Mouse (Mus musculus) MEL (cell line): ENCODE data around the gene Ctdsp2. TPM values are rescaled to one million over a fixed set of nuclear protein-coding genes. Genes with fewer than 3 reads are reported as not detected.

Experiments used
- DNase-seq: peaks from one replicate; pipeline ENCODE4 v3.0.0; 2011; ENCODE audit warnings: low read depth, low spot score
- H3K27ac ChIP-seq: 2 replicates; pipeline ENCODE4 v1.5.1; 2012; ENCODE audit warnings: low read depth, mild to moderate bottlenecking, control low read depth, low read length, moderate library complexity; ENCODE audit not compliant: control insufficient read depth
- H3K27me3 ChIP-seq, 2 experiments: fragments of 150-350 bp in 1 of 2; sonication (generic) in 1 of 2; 2 replicates each; pipeline ENCODE4 v1.6.1; 2012; ENCODE audit warnings: low read length in 2 of 2, mild to moderate bottlenecking in 2 of 2, improper control_type of control experiment in 1 of 2, moderate library complexity in 1 of 2; ENCODE audit not compliant: insufficient read depth in 2 of 2, control insufficient read depth in 1 of 2
- H3K36me3 ChIP-seq, 2 experiments: 2 replicates each; pipeline ENCODE4 v1.6.1; 2012 to 2014; ENCODE audit warnings: low read length in 2 of 2, improper control_type of control experiment in 1 of 2, inconsistent platforms in 1 of 2, mild to moderate bottlenecking in 1 of 2; ENCODE audit not compliant: insufficient read depth in 2 of 2, control insufficient read depth in 1 of 2
- H3K4me1 ChIP-seq, 2 experiments: fragments of 150-350 bp in 1 of 2; sonication (generic) in 1 of 2; 2 replicates each; pipeline ENCODE4 v1.6.1; 2012; ENCODE audit warnings: low read length in 2 of 2, improper control_type of control experiment in 1 of 2, mild to moderate bottlenecking in 1 of 2; ENCODE audit not compliant: insufficient read depth in 2 of 2, control insufficient read depth in 1 of 2
- H3K4me3 ChIP-seq, 2 experiments: fragments of 150-350 bp in 1 of 2; sonication (generic) in 1 of 2; 2 replicates each; pipeline ENCODE4 v1.5.1; 2012; ENCODE audit warnings: low read depth in 2 of 2, low read length in 2 of 2, mild to moderate bottlenecking in 2 of 2, moderate library complexity in 2 of 2, control low read depth in 1 of 2, improper control_type of control experiment in 1 of 2; ENCODE audit not compliant: control insufficient read depth in 1 of 2, insufficient read depth in 1 of 2
- H3K79me2 ChIP-seq: 2 replicates; pipeline ENCODE4 v1.6.1; 2012; ENCODE audit warnings: mild to moderate bottlenecking, low read length, moderate library complexity; ENCODE audit not compliant: control insufficient read depth, poor library complexity, insufficient read depth
- H3K9ac ChIP-seq: 2 replicates; pipeline ENCODE4 v1.6.1; 2012; ENCODE audit warnings: low read depth, mild to moderate bottlenecking, control low read depth, low read length, moderate library complexity; ENCODE audit not compliant: control insufficient read depth, poor library complexity, severe bottlenecking
- H3K9me3 ChIP-seq: fragments of 150-350 bp; sonication (generic); replicated peaks from 2 replicates; pipeline ENCODE4 v1.6.1; 2012; ENCODE audit warnings: mild to moderate bottlenecking, low read length, improper control_type of control experiment, moderate library complexity; ENCODE audit not compliant: insufficient read depth
- CHD1 ChIP-seq: IDR thresholded peaks from 2 replicates; pipeline ENCODE4 v1.6.1; 2012; ENCODE audit warnings: low read depth, mild to moderate bottlenecking, inconsistent platforms, low read length, improper control_type of control experiment
- E2F4 ChIP-seq: IDR thresholded peaks from 2 replicates; pipeline ENCODE4 v1.6.1; 2011; ENCODE audit warnings: low read depth, low read length, improper control_type of control experiment, borderline replicate concordance
- JUND ChIP-seq: IDR thresholded peaks from 2 replicates; pipeline ENCODE4 v1.6.1; 2011; ENCODE audit warnings: low read depth, mild to moderate bottlenecking, improper control_type of control experiment, low read length
- KAT2A ChIP-seq: conservative IDR thresholded peaks from 2 replicates; pipeline ENCODE4 v1.6.1; 2012; ENCODE audit warnings: low read depth, low read length, improper control_type of control experiment, inconsistent platforms
- MAFK ChIP-seq: IDR thresholded peaks from 2 replicates; pipeline ENCODE4 v1.6.1; 2011; ENCODE audit warnings: low read depth, mild to moderate bottlenecking, low read length, improper control_type of control experiment, borderline replicate concordance
- MEF2A ChIP-seq: IDR thresholded peaks from 2 replicates; pipeline ENCODE4 v1.6.1; 2014; ENCODE audit warnings: low read depth, mild to moderate bottlenecking, inconsistent platforms, low read length, improper control_type of control experiment; ENCODE audit not compliant: poor library complexity, insufficient replicate concordance, severe bottlenecking; ENCODE audit errors: extremely low read depth
- MYB ChIP-seq: IDR thresholded peaks from 2 replicates; pipeline ENCODE4 v1.6.1; 2011; ENCODE audit warnings: mild to moderate bottlenecking, low read depth, low read length, improper control_type of control experiment
- NELFE ChIP-seq: IDR thresholded peaks from 2 replicates; pipeline ENCODE4 v1.6.1; 2011; ENCODE audit warnings: low read depth, low read length, improper control_type of control experiment
- POLR2A ChIP-seq, 2 experiments: IDR thresholded peaks; 2 replicates each; pipeline ENCODE4 v1.6.1; 2011 to 2012; ENCODE audit warnings: low read length in 2 of 2, mild to moderate bottlenecking in 2 of 2, control low read depth in 1 of 2, improper control_type of control experiment in 1 of 2, low read depth in 1 of 2, moderate library complexity in 1 of 2; ENCODE audit not compliant: control insufficient read depth in 1 of 2, insufficient read depth in 1 of 2, poor library complexity in 1 of 2
- POLR2AphosphoS5 ChIP-seq: IDR thresholded peaks from 2 replicates; pipeline ENCODE4 v1.6.1; 2012; ENCODE audit warnings: low read depth, borderline replicate concordance, mild to moderate bottlenecking, inconsistent platforms, low read length, moderate library complexity, mixed read lengths
- TBP ChIP-seq: IDR thresholded peaks from 2 replicates; pipeline ENCODE4 v1.8.0; 2011; ENCODE audit warnings: low read depth, low read length, improper control_type of control experiment
- TCF12 ChIP-seq: IDR thresholded peaks from 2 replicates; pipeline ENCODE4 v1.6.1; 2014; ENCODE audit warnings: low read depth, mild to moderate bottlenecking, inconsistent platforms, low read length, improper control_type of control experiment, moderate library complexity
- UBTF ChIP-seq: IDR thresholded peaks from 2 replicates; pipeline ENCODE4 v1.6.1; 2012; ENCODE audit warnings: low read depth, mild to moderate bottlenecking, inconsistent platforms, low read length, improper control_type of control experiment, moderate library complexity, borderline replicate concordance; ENCODE audit not compliant: insufficient read depth
- USF1 ChIP-seq: IDR thresholded peaks from 2 replicates; pipeline ENCODE4 v1.6.1; 2014; ENCODE audit warnings: low read depth, mild to moderate bottlenecking, inconsistent platforms, low read length, improper control_type of control experiment, moderate library complexity
- USF2 ChIP-seq, 2 experiments: IDR thresholded peaks; 2 replicates each; pipeline ENCODE4 v1.6.1; 2011 to 2012; ENCODE audit warnings: improper control_type of control experiment in 2 of 2, low read length in 2 of 2, borderline replicate concordance in 1 of 2, inconsistent platforms in 1 of 2, low read depth in 1 of 2, mild to moderate bottlenecking in 1 of 2; ENCODE audit not compliant: insufficient read depth in 1 of 2
- ZC3H11A ChIP-seq: IDR thresholded peaks from 2 replicates; pipeline ENCODE4 v1.6.1; 2012; ENCODE audit warnings: low read depth, mild to moderate bottlenecking, inconsistent platforms, low read length, improper control_type of control experiment
- ZMIZ1 ChIP-seq: IDR thresholded peaks from 2 replicates; pipeline ENCODE4 v1.6.1; 2012; ENCODE audit warnings: low read depth, mild to moderate bottlenecking, inconsistent platforms, low read length, improper control_type of control experiment, moderate library complexity
- polyA plus RNA-seq, 2 experiments: library from polyadenylated mRNA; stranded (reverse) in 1 of 2; unstranded in 1 of 2; fragments of >175 nt in 1 of 2; fragments of >200 nt in 1 of 2; gene quantifications; 2 replicates each; pipeline versions ENCODE4 v1.2.1 to v1.2.4; 2012; ENCODE audit warnings: low replicate concordance in 2 of 2, low read depth in 1 of 2; ENCODE audit not compliant: insufficient read length in 2 of 2, insufficient read depth in 1 of 2, missing spikeins in 1 of 2
- total RNA-seq: library from RNA; depleted of rRNA; stranded (reverse); fragments of 300-350 nt; gene quantifications from 2 replicates; pipeline ENCODE4 v1.2.3, GENCODE M21; 2012

Ctdsp2 gene
- total and polyA plus RNA-seq, 3 experiments, result 16.7 to 69.3 TPM; not detected in 1

- Histone ChIP-seq H3K79me2 (peaks cover 39% of the 10 kb centered on the region), H3K9me3 (no peaks in the 10 kb centered on the region), H3K36me3 (peaks cover 0 to 5% of the 10 kb centered on the region in 2 experiments; a peak in 3 of 4 replicates), H3K27me3 (peaks cover 0 to 4% of the 10 kb centered on the region in 2 experiments; a peak in 3 of 4 replicates), H3K9ac (peak overlapping the region; percentile 76), H3K4me1 (peaks cover 2 to 17% of the 10 kb centered on the region in 2 experiments; a peak in 2 of 4 replicates), H3K4me3 (peak overlapping the region; percentile 76 to 89), H3K27ac (no peak overlapping the region)
- TF ChIP-seq USF2 (IDR thresholded peaks at IDR 0.05; ENCODE audit: borderline replicate concordance in 1 of 2, insufficient read depth in 1 of 2, low read depth in 1 of 2, low read length in 2 of 2), result no peak
- no peak for TF ChIP-seq MYB
- TF ChIP-seq USF1, result no peak
- no peak for TF ChIP-seq KAT2A
- no peak for TF ChIP-seq TCF12
- TF ChIP-seq POLR2A (IDR thresholded peaks at IDR 0.05; ENCODE audit: control insufficient read depth in 1 of 2, insufficient read depth in 1 of 2, low read depth in 1 of 2, low read length in 2 of 2, poor library complexity in 1 of 2), result peak in 1 of 2 experiments; percentile 3; a peak in 1 of 4 replicates
- no peak for DNase-seq
Observed at GRCm38 (mm10) chr10:126980221-126980932, 1.9 kb downstream of the Ctdsp2 start.

- H3K4me1 ChIP-seq, result peaks cover 2 to 17% of the 10 kb centered on the region in 2 experiments; a peak in 2 of 4 replicates
- no peaks in the 10 kb centered on the region for H3K9me3 ChIP-seq
- peaks cover 39% of the 10 kb centered on the region for H3K79me2 ChIP-seq
- H3K4me3 ChIP-seq, result no peak overlapping the region
- DNase-seq, result no peak
- H3K9ac ChIP-seq, result no peak overlapping the region
- TF ChIP-seq TBP (no peak), NELFE (no peak), E2F4 (no peak), MYB (no peak), JUND (no peak), POLR2A (IDR thresholded peaks at IDR 0.05; ENCODE audit: control insufficient read depth in 1 of 2, insufficient read depth in 1 of 2, low read depth in 1 of 2, low read length in 2 of 2, poor library complexity in 1 of 2) (no peak), MAFK (no peak), MEF2A (no peak), USF1 (no peak), UBTF (no peak), POLR2AphosphoS5 (no peak), ZMIZ1 (no peak), USF2 (IDR thresholded peaks at IDR 0.05; ENCODE audit: borderline replicate concordance in 1 of 2, insufficient read depth in 1 of 2, low read depth in 1 of 2, low read length in 2 of 2) (no peak), ZC3H11A (no peak), CHD1 (no peak)
- peaks cover 0 to 5% of the 10 kb centered on the region in 2 experiments; a peak in 3 of 4 replicates for H3K36me3 ChIP-seq
- peaks cover 0 to 1% of the 10 kb centered on the region in 2 experiments; a peak in 2 of 4 replicates for H3K27me3 ChIP-seq
- no peak overlapping the region for H3K27ac ChIP-seq
Observed at GRCm38 (mm10) chr10:126980933-126981530, 2.5 kb downstream of the Ctdsp2 start.
